In genomic region chr19:6951381-6951968, GRCm38 (mm10) we compare ENCODE assay signal across 8 mouse cellular contexts. TPM values are rescaled to one million over a fixed set of nuclear protein-coding genes. Genes with fewer than 3 reads are reported as not detected.
DNase-seq lines count a peak whose midpoint lies in the region; ATAC-seq lines count a peak whose summit lies in the region.

No protein-coding gene starts in this region.

- WGBS in hindbrain, embryonic 12.5 days: under 1% methylated on average over 35 of the region's 35 CpGs

- H3K27me3 ChIP-seq in hindbrain, embryonic 12.5 days: no peaks in the 10 kb centered on the region

- DNase-seq in Muller cell, postnatal 12 days (ENCODE audit: inconsistent ontology term): peak; percentile 97
- peak; percentile 96 for DNase-seq in cerebellum, adult 9-11 months
- DNase-seq in frontal cortex, adult 2 months (ENCODE audit: extremely low spot score in 1 of 2, low spot score in 1 of 2): peak; percentile 93 to 97
- DNase-seq in layer of hippocampus, postnatal 25 days (ENCODE audit: extremely low spot score in 1 of 2, low spot score in 1 of 2): peak; percentile 79 to 85
- DNase-seq in lung, postnatal 25 days (ENCODE audit: low spot score): peak; percentile 98
- DNase-seq in retina, embryonic 14.5 days (ENCODE audit: low spot score): peak; percentile 94
- DNase-seq in thymus, postnatal 4 days: peak; percentile 84

- peak overlapping the region; percentile 56 for H3K4me3 ChIP-seq in hindbrain, embryonic 12.5 days

- ATAC-seq in hindbrain, embryonic 12.5 days (ENCODE audit: low FRiP score): peak; percentile 83

- H3K4me2 ChIP-seq in hindbrain, embryonic 12.5 days (replicated peaks): peak overlapping the region; percentile 95

- H3K9ac ChIP-seq in hindbrain, embryonic 12.5 days: peak overlapping the region; percentile 77

- peaks cover 22% of the 10 kb centered on the region for H3K4me1 ChIP-seq in hindbrain, embryonic 12.5 days

- no peaks in the 10 kb centered on the region for H3K9me3 ChIP-seq in hindbrain, embryonic 12.5 days (replicated peaks)

- peak overlapping the region; percentile 97 for H3K27ac ChIP-seq in hindbrain, embryonic 12.5 days

- peaks cover 12% of the 10 kb centered on the region; the same call in 1 of the 2 replicates for H3K36me3 ChIP-seq in hindbrain, embryonic 12.5 days

RNA-seq across cellular contexts. Expression of gene Gpr137, which starts 9.2 kb away (rescaled TPM):
- polyA plus RNA-seq in frontal cortex, adult 2 months (2012; rRNA removed): 105 TPM in 2 replicates
- polyA plus RNA-seq in hindbrain, embryonic 12.5 days (2016; fragmentation: Nextera tagmentation; extraction: Ambion mirVana): 40.6 and 47.6 TPM in 2 replicates
- 100 to 1,000 TPM; 103 to 106 TPM for total RNA-seq in layer of hippocampus, postnatal 25 days (2021)

RNA-seq across cellular contexts. Expression of gene Bad, which starts 9.8 kb away (rescaled TPM):
- polyA plus RNA-seq in frontal cortex, adult 2 months (2012; rRNA removed): 55.1 and 65.8 TPM in 2 replicates
- 67.7 and 71.7 TPM in 2 replicates for polyA plus RNA-seq in hindbrain, embryonic 12.5 days (2016; fragmentation: Nextera tagmentation; extraction: Ambion mirVana)
- total RNA-seq in layer of hippocampus, postnatal 25 days (2021): 10 to 100 TPM; 42.7 to 44.5 TPM

RNA-seq across cellular contexts. Expression of gene Kcnk4, which starts 17.2 kb away (rescaled TPM):
- polyA plus RNA-seq in frontal cortex, adult 2 months (2012; rRNA removed): 22.3 and 30.5 TPM in 2 replicates
- 0.14 and 0.19 TPM in 2 replicates for polyA plus RNA-seq in hindbrain, embryonic 12.5 days (2016; fragmentation: Nextera tagmentation; extraction: Ambion mirVana)
- 10 to 100 TPM; 18.4 to 20.2 TPM for total RNA-seq in layer of hippocampus, postnatal 25 days (2021)

RNA-seq across cellular contexts. Expression of gene Ppp1r14b, which starts 23.3 kb away (rescaled TPM):
- 56.4 and 59.8 TPM in 2 replicates for polyA plus RNA-seq in frontal cortex, adult 2 months (2012; rRNA removed)
- polyA plus RNA-seq in hindbrain, embryonic 12.5 days (2016; fragmentation: Nextera tagmentation; extraction: Ambion mirVana): 259 and 281 TPM in 2 replicates
- total RNA-seq in layer of hippocampus, postnatal 25 days (2021): 10 to 100 TPM; 63.3 to 69.8 TPM

RNA-seq across cellular contexts. Expression of gene Plcb3, which starts 24.8 kb away (rescaled TPM):
- polyA plus RNA-seq in frontal cortex, adult 2 months (2012; rRNA removed): 19.6 and 21.8 TPM in 2 replicates
- polyA plus RNA-seq in hindbrain, embryonic 12.5 days (2016; fragmentation: Nextera tagmentation; extraction: Ambion mirVana): 27.9 and 29.3 TPM in 2 replicates
- 10 to 100 TPM; 14.8 to 16.0 TPM for total RNA-seq in layer of hippocampus, postnatal 25 days (2021)

Comparison
In these comparisons a context has a peak if more than half of its experiments do, and no peak if none do; other contexts are left out.
1. Peak in every context shown above with its lines: DNase-seq, ATAC-seq, H3K4me3 ChIP-seq and H3K27ac ChIP-seq.
2. RNA of gene Kcnk4, which starts 17.2 kb away (polyA plus RNA-seq): 22.3 to 30.5 TPM in frontal cortex, adult 2 months; 0.14 to 0.19 TPM in hindbrain, embryonic 12.5 days; every median in the first group is over 10 times any median in the second.